Mouse (Mus musculus) heart, postnatal 14 days (tissue): ENCODE data around the gene Ccdc85b. TPM values are rescaled to one million over a fixed set of nuclear protein-coding genes. Genes with fewer than 3 reads are reported as not detected.

ENCODE experiments used
- DNase-seq, 2 experiments: peaks; one replicate each; pipeline ENCODE4 v3.0.0; 2021 to 2022
- intact Hi-C: fragments of 180-260 bp; cut with DNase I; formaldehyde crosslinking; loops from one replicate; pipeline ENCODE4 v1.15.1; 2025
- total RNA-seq, 2 experiments: library from RNA; stranded (reverse); gene quantifications; 2 replicates each; pipeline ENCODE4 v1.2.3; 2021

The Ccdc85b gene
- total RNA-seq, 2 experiments from 2014 or later: 10.0 to 11.2 TPM

DNA sequence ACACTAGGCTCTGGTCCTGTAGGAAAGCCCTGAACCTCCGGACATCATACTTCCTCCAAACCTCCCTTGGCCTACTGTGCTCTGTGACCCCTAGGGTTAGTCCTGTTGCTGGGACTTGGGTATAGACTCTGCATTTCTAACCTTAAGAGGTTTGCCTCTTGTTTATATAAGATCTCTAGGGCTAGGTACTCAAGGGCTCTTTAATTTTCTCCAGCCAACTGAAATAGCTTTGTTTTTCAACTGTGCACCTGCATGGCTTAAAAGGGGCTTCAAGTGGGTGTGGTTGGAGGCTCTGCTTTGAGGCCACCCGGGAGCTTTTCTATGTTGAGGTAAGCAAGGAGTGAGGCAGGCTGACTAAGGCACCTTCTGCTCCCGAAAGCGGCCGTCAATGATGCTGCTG, 26.8 kb upstream of the Ccdc85b start:
- intact Hi-C loops: no loop called here
- DNase-seq: no peak

DNA sequence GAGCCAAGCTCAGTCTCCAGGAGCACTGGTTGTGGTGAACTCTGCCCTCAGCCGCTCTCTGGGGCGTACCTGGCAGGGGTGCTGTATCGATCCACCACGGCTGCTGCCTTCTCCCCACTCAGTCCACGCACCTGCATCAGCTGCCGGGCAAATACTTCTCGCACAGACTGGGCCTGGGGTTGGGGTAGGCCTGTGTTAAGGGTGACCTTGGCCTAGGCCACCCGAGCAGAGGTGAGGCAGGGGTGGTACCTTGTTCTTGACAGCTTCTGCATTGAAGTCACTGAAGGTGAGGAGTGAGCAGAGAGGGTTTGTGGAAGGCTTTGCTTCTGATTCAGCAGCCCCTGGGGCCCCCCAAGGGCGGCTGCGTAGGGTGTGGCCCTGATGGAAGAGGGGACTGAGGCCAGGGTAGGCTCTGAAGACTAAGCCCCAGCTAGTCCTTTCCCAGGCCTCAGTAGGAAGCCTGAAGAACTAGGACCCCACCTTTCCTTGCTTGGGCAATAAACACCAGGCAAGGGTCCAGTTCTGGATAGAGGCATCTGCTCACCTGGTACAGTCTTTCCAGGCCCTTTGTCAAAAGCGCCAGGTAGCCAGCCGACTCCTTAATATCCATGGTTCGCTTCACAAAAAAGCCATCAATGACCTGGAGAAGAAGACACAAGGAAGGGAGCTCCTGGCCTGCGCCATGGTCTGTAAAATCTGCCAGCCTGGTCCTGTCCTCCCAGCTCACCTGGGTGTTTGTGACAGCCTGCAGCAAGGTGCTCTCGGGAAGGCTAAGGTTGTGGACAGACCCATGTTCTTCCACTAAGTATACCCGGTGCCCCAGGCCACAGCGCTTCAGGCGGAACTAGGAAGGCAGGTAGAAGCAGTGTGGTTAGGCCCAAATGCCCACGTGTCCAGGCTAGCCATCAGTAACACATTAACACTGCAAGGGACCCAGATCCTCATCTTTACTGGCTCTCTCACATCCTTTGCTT, 26.0 kb upstream of the Ccdc85b start:
- no peak for DNase-seq
- intact Hi-C loops: no loop called here

DNA sequence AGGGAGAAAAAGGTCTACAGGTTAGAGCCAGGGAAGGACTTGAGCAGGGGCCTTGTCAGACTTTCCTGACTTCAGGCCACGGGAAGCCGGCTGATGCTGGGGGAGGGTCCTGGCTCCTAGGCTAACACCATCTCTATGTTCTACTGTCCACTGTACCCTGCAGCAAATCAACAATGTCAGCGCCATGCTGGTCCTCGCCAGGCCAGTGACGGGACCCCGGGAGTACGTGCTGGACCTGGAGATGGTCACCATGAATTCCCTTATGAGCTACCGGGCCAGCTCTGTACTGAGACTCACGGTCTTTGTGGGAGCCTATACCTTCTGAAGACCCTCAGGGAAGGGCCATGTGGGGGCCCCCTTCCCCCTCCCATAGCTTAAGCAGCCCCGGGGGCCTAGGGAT, 23.7 kb upstream of the Ccdc85b start:
- intact Hi-C loops: no loop called here
- DNase-seq: no peak

DNA sequence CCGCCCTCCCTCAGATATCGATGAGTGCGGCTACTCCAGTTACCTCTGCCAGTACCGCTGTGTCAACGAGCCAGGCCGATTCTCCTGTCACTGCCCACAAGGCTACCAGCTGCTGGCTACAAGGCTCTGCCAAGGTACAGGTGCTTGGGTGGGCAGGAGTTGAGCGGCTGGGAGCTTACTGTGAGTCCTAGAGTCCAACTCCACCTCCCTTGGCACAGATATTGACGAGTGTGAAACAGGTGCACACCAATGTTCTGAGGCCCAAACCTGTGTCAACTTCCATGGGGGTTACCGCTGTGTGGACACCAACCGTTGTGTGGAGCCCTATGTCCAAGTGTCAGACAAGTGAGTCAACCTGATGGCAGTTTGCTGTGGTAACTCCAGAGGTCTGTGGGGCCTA, 22.3 kb upstream of the Ccdc85b start:
- no peak for DNase-seq
- intact Hi-C loops: no loop called here

DNA sequence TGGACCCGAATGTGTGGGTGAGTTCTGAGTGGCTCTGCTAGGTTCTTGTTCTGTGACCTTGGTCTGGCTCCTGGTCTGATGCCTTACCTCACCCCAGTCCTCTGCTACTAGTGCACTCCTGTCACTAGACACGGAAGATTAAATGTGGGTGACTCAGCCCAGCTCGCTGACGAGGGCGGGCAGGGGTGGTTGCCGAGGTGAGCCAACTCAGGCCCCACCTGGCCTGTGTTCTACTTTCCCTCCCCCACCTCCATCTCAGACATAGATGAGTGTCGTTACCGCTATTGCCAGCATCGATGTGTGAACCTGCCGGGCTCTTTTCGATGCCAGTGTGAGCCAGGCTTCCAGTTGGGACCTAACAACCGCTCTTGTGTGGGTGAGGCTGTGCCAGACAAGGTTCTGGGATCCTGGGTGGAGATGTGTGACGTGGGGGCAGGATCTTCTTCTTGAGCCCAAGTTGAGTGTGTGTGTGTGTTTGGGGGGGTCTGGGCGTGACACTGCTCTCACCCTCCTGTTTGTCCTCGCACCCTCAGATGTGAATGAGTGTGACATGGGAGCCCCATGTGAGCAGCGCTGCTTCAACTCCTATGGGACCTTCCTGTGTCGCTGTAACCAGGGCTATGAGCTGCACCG, 20.1 kb upstream of the Ccdc85b start:
- intact Hi-C loops: no loop called here
- no peak for DNase-seq

DNA sequence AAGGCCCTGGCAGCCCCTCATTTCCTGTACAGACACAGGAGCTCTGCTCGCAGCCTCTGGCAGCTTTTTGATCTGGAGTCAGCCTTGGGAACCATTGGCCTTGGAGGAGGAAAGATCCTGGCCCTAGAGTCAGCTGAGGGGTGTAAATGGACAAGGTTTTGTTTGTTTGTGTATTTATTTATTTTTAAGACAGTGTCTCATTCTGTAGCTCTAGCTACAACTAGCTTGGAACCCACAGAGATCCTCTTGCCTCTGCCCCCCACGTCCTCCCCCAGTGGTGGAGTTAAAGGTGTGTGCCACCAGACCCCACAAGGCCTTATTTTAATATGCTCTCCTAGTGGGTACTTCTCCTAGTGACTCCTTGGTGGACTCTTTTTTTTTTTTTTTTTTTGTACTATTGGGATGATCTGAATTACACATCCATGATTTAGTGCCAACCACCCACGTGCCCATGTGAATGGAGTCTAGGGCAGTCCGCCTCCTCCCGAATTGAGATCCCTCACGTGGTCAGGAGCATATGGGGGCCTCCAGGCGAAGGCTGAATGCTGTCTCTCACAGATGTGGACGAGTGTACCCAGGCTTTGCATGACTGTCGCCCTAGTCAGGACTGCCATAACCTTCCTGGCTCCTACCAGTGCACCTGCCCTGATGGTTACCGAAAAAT, 19.4 kb upstream of the Ccdc85b start:
- DNase-seq: no peak
- intact Hi-C loops: no loop called here

DNA sequence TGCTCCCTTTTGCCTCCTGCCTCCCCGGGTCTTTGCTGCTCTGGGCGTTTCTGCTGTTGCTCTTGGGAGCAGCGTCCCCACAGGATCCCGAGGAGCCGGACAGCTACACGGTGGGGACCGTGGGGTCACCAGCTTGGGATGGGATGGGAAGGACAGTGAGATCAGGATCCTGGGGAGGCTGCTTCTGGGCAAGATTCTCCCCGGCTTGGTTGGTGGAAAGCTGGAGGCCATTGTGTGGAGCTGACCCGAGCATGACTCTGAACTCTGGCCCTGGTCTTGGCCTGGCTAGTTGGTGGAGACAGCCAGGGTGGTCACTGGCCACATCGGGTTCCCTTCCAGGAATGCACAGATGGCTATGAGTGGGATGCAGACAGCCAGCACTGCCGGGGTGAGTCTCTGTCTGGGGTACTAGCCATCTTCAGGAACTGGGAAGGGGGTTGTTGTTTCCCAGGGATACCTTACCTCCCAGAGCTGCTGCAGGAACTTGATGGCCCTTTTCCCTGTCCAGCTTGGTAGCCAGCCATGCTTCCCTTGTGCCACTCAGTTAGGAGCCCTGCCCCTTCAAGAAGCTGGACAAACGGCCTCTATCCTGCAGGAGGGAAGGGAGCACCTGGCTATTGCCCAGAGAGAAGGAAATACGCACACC, 17.5 kb upstream of the Ccdc85b start:
- no peak for DNase-seq

DNA sequence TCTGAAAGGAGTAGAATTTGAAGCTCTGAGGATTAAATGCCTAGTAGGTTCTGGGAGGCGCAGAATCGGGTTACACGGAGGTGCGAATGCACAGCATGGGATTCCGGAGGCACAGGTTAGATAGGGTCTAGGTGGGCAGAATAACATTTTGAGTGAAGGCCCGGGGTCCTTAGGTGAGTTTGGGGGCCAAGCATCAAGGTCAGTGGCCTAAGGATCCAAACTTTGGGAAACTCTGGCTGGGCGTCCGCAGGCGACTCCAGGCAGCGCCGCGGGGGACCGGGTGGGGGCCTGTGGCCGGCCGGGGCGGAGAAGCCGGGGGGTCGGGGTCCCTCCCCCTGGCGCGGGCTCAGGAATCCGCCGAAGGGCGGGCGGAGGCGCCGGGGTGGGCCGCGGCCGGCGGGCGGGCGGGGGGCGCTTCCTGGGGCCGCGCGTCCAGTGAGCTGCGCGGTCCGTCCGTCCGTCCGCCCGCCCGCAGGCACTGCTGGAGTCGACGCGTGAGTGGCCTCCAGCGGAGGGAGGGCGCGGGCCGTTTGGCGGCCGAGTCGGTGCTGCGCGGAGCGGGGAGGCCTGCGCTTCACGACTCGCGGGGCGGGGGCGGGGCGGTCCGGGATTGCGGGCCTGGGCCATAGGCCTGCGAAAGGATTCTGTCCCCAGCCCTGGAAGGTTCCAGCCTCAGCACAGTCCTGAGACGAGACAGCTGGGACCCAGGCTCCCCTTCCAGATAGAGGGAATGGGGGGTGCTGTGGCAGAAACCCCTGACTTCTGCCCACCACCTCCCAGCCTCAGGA, 16.8 kb upstream of the Ccdc85b start:
- DNase-seq: peak; percentile 68 to 71
- intact Hi-C loops: no loop called here

More for the DNA sequence above, 17.5 kb upstream of the Ccdc85b start:
- intact Hi-C loops: no loop called here

DNA sequence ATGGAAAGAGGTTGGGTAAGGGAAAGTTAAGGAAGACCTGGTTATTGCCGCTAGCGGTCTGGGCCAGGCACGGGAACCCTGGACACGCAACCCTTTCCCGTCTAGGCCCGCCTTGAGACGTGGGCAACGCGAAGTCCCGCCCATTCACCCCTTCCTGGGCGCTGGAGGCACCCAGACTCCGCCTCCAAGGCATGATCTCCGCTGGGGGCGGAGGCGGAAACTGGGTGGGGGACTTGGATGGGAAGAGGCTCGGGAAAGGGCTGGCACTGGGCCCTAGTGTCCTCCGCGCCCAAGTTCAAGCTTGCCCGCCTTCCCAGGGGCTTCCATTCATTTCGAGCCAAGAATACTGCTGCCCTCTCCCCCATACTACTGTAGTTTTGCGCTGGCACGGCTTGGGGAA, 16.0 kb upstream of the Ccdc85b start, which contains the start of gene Efemp2:
Gene Efemp2, plus strand, starts transcription at position 235 of the 400 bp plus-strand sequence.
- intact Hi-C loops: no loop called here

DNA sequence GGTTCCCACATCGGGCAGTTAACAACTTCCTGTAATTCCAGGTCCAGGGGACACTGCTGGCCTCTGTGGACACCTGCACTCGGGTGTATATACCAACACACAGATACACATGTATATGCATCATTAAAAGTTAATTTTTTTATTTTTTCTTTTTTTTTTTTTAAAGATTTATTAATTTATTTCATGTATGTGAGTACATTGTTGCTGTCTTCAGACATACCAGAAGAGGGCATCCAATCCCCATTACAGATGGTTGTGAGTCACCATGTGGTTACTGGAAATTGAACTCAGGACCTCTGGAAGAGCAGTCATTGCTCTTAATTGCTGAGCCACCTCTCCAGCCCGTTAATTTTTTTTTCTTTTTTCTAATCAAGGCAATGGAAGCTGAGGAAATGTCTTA, 15.2 kb upstream of the Ccdc85b start:
- DNase-seq: no peak
- intact Hi-C loops: no loop called here

More for the DNA sequence above, 16.0 kb upstream of the Ccdc85b start, which contains the start of gene Efemp2:
- DNase-seq: peak; percentile 82 to 84

DNA sequence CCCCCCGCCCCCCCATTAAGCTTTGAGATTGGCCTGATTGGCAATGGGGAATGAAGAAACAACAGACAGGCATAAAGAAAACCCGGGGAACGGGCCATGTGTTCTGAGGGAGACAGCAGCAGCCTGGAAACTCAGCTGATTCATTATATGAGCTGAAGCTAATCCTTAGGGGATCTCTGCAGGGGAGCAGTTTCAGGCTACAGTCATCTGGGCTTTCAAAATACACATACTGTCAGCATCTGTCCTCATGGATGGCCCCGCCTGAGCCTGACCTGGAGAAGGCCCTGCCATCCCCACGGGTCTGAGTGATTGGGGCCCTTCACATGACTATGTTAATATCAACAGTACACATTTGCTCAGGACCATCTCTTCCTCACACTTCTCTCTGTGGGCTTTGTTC, 14.2 kb upstream of the Ccdc85b start:
- intact Hi-C loops: no loop called here
- no peak for DNase-seq

DNA sequence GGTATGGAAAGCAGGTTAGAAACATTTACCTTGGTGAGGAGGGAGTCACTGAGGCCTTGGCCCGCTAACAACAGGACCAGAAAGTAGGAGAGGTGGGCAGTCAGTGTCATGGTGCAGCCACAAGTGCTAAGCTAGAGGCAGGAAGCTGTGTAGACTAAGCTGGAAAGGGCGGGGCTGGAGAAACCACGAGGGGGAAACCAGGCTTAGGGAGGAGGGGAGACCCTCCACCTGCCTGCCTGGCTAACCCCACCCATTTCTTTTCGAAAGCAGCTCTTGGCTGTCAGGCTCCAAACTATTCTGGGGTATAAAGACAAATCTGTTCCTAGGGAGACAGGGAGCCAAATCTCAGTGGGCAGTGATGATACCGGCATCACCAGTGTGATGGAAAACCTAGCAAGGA, 10.7 kb upstream of the Ccdc85b start, which contains the start of gene Ctsw:
Gene Ctsw, minus strand, starts transcription at position 134 of the 400 bp plus-strand sequence.
- no peak for DNase-seq
- intact Hi-C loops: no loop called here

DNA sequence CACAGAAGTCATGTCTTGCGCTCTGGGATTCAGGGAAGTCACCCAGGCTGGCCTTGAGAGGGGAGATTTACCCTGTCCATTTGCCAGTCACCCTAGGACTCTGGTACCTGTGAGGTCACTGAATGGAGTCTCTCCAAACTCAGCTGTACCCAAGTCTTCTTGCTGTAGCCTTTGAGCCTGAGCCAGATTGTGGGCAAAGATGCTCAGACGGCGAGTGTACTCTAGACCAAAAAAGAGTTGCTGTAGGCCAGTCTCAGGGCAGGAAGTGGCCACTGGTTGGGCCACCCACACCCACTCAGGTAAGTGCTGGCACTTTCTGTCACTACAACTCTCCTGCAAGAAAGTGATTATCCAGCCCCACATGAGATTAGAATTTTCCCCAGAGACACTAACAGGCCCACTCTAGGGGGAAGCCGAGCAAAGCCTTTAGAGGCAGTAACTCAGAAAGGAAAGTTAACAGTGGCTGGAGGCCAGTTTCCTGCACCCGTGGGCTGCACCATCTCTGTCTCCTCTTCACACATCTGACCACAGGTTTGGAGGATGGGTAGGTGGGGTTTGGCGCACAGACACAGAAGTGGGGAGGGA, 9.3 kb upstream of the Ccdc85b start:
- DNase-seq: no peak
- intact Hi-C loops: no loop called here

DNA sequence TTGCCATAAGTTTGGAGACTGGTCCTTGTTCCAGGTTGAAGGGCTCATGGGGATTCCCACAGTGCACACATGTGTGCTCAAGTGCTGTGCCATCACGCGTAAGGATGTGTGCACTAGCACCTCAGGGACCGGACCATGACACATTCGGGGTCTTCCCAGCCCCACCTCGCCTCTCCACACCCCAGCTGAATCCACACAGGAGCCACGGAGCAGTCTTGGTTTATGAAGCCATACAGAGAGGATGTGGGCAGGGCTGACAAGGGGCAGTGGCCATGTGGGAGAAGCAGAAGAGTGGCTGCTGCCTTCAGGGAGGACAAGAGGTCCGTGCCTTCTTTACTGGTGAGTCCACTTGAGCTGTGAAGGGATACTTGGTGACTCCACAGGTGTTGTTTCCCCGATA, 7.3 kb upstream of the Ccdc85b start:
- intact Hi-C loops: no loop called here
- no peak for DNase-seq

DNA sequence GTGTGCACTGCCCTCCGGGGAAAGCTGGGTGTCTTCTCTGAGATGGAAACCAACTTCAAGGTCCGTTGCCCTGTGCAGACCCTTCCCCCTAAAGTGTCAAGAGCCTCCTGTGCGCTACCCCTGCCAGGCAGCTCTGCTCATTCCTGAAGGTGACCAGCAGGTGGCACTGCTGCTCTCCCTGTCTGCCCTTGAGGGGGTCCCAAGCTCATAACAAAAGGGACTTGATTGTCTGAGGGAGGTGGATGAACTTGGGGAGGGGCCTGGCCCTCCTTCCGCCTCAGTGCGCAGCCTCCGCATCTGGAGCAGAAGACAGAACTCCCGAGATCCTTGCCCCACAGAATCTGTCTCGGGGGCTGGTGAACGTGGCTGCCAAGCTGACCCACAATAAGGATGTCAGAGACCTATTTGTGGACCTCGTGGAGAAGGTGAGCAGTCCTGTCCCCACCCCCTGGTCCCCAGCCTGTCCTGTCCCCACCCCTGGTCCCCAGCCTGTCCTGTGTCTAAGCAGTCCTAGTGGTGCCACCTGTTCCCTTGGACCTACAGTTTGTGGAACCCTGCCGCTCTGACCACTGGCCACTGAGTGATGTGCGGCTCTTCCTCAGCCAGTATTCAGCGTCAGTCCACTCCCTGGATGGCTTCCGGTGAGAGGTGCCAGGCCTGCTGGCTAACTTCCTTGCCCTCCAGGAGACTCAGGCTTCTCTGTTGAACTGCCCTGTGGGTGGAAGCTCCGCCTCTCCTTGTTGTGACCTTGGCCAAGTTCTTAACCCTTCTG, 6.3 kb upstream of the Ccdc85b start:
- intact Hi-C loops: loop anchor here (2.0 kb wide), 1 partner anchor 23 kb away; no protein-coding TSS in a partner anchor

DNA sequence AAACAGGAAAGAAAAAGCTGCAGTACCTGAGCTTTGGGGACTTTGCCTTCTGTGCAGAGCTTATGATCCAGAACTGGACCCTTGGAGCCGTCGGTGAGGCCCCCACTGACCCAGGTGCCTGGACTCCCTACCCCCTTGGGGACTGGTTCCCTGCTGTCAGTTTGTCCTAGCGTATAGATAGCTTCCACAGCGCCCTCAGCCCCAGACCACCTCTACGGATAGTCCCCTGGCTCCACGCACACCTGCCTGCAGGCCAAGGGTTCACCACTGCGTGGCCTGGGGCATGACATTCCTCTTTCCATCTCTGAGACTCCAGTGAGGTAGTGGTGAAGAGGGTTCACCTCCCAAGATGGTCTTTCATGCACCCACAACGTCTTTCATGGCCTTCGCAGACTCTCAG, 5.5 kb upstream of the Ccdc85b start:
- DNase-seq: peak in 1 of 2 experiments; percentile 1
- intact Hi-C loops: loop anchor here (2.0 kb wide), 1 partner anchor 24 kb away; no protein-coding TSS in a partner anchor

More for the DNA sequence above, 6.3 kb upstream of the Ccdc85b start:
- DNase-seq: peak; percentile 67 to 72

DNA sequence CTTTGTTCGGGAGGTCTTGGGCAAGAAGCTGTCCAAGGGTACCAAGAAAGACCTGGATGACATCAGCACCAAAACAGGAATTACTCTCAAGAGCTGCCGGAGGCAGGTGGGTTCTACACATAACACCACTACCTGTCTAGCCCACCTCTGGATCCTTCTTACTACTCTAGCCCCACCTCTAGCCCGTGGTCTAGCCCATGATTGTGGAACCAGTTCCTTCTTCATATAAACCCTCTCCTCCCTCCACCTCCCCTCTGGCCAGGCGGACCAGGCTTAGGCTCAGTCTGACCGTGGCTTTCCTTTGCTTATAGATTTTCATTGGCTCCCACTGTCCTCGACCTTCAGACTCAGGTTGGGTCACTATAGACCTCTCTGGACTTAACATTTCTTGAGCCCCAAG, 3.7 kb upstream of the Ccdc85b start:
- no peak for DNase-seq
- intact Hi-C loops: no loop called here

DNA sequence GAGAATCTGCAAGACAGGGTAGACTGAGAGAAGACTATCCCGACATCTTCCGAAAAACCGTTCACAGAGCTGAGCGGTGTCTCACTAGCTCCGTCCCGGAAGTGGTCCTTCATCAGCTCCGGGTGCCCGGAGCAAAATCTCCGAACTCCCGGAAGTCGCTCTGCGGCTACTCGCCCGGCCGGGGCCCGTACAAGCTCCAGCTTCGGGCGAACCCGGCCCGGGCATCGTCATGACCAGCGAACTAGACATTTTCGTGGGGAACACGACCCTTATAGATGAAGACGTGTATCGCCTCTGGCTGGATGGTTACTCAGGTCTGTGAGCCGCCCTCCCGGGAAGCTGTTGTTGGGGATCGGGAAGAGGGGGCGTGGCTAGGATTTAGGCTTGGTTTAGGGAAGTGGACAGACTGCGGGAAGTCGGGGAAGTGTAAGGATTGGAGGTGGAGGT, 2.8 kb upstream of the Ccdc85b start, which contains the start of gene Fibp:
Gene Fibp, plus strand, starts transcription at position 151 of the 447 bp plus-strand sequence.
- peak; percentile 85 to 95 for DNase-seq
- intact Hi-C loops: no loop called here
